Mouse (Mus musculus) heart, postnatal 0 days (tissue): ENCODE results near the gene Rapgef2.

Source experiments
- CTCF ChIP-seq: IDR thresholded peaks from 2 replicates; pipeline ENCODE4 v1.5.1; 2016; ENCODE audit warnings: antibody characterized with exemption, control low read depth, low read depth
- EP300 ChIP-seq: IDR thresholded peaks from 2 replicates; pipeline ENCODE4 v1.6.1; 2016; ENCODE audit warnings: antibody characterized with exemption, low read depth

DNA sequence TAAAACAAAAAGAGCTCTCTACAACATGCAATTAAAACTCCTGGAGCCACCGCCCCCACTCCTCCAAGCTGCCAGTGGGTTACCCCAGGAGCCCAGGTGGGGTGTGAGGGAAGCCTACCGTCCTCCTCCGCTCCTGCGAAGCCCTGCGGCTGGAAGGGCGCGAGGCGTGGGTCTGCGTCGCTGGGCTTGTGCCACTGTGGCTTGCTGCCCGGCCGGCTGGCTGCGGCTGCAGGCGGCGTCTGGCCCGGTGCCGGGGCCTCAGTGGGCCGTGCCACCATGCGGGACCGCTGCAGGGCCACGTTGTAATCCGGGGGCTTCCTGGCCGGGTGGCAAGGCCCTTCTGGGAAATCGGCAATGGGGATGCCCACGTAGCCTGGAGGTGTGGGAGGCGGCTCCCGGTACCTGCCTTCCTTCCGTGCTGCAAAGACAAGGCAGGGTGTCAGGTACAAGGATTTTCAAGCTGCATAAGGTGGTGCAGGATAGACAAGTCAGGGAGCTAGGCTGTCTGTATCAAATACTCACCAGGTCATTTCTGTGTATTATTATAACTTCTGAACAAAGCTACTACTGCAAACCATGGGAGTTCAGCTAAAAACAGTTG lies 219.8 kb downstream of the Rapgef2 start:
- no peak for TF ChIP-seq CTCF
- no peak for TF ChIP-seq EP300
